Mouse (Mus musculus): ENCODE measurements around the gene Cluap1.

GRCm38 (mm10) chr16:3896553-3896952, 12.0 kb upstream of the Cluap1 start:
- no peak for TF ChIP-seq TAL1 (IDR thresholded peaks at IDR 0.05; ENCODE audit: low read length)
- TF ChIP-seq GATA1 (IDR thresholded peaks at IDR 0.05; ENCODE audit: low read length): no peak
